9 mouse cellular contexts compared by ENCODE assay signal in genomic region chr2:32509287-32509686, GRCm38 (mm10). TPM values are rescaled to one million over a fixed set of nuclear protein-coding genes. Genes with fewer than 3 reads are reported as not detected.
DNase-seq lines count a peak whose midpoint lies in the region; ATAC-seq and TF ChIP-seq lines count a peak whose summit lies in the region.
"Had no signal": no experiment of that assay in that cellular context is flagged by ENCODE, and none has a peak within 500 bp of the region (broad histone marks: within the 10 kb centered on the region; RNA-seq: fewer than 3 reads in every experiment).

No protein-coding gene starts in this region.

- no peak overlapping the region for H3K27ac ChIP-seq in midbrain, embryonic 14.5 days (replicated peaks; ENCODE audit: low read depth, low read length)
- no peak overlapping the region for H3K27ac ChIP-seq in midbrain, embryonic 15.5 days
- H3K27ac ChIP-seq in embryonic facial prominence, embryonic 12.5 days, result peak overlapping the region; percentile 63
- 0 out of 2 replicates have a peak overlapping the region, but pooled peaks have one; percentile 39 for H3K27ac ChIP-seq in hindbrain, embryonic 14.5 days
- H3K27ac ChIP-seq in lung, postnatal 0 days (ENCODE audit: low read length), result peak overlapping the region; percentile 85
- H3K27ac ChIP-seq: midbrain, embryonic 12.5 days had no signal

- no peaks in the 10 kb centered on the region for H3K4me1 ChIP-seq in midbrain, embryonic 14.5 days (ENCODE audit: control insufficient read depth, insufficient read depth, low read length)
- no peaks in the 10 kb centered on the region for H3K4me1 ChIP-seq in midbrain, embryonic 15.5 days
- peaks cover 12% of the 10 kb centered on the region for H3K4me1 ChIP-seq in embryonic facial prominence, embryonic 12.5 days
- no peaks in the 10 kb centered on the region for H3K4me1 ChIP-seq in hindbrain, embryonic 14.5 days (replicated peaks; ENCODE audit: control insufficient read depth, insufficient read depth, low read length)
- H3K4me1 ChIP-seq in lung, postnatal 0 days (ENCODE audit: insufficient read depth, low read depth, low read length), result peaks cover 18% of the 10 kb centered on the region
- H3K4me1 ChIP-seq: midbrain, embryonic 12.5 days had no signal

- peak; percentile 75 for TF ChIP-seq EP300 in lung, postnatal 0 days (IDR thresholded peaks at IDR 0.05)

- no peak for ATAC-seq in midbrain, embryonic 14.5 days (ENCODE audit: low FRiP score, low TSS enrichment)
- ATAC-seq in midbrain, embryonic 15.5 days (replicated peaks), result no peak
- no peak for ATAC-seq in embryonic facial prominence, embryonic 12.5 days (ENCODE audit: insufficient number of reproducible peaks, insufficient read depth, low FRiP score, low TSS enrichment)
- ATAC-seq in hindbrain, embryonic 14.5 days (ENCODE audit: low FRiP score), result no peak
- ATAC-seq in lung, postnatal 0 days, result peak; percentile 54

- H3K9me3 ChIP-seq in midbrain, embryonic 14.5 days (ENCODE audit: control insufficient read depth, low read length), result no peaks in the 10 kb centered on the region
- no peaks in the 10 kb centered on the region for H3K9me3 ChIP-seq in midbrain, embryonic 15.5 days
- no peaks in the 10 kb centered on the region for H3K9me3 ChIP-seq in embryonic facial prominence, embryonic 12.5 days
- no peaks in the 10 kb centered on the region for H3K9me3 ChIP-seq in hindbrain, embryonic 14.5 days (ENCODE audit: control insufficient read depth, low read length)
- H3K9me3 ChIP-seq in lung, postnatal 0 days (ENCODE audit: low read length), result no peaks in the 10 kb centered on the region
- H3K9me3 ChIP-seq: midbrain, embryonic 12.5 days had no signal

- 45% methylated on average over 4 of the region's 4 CpGs for WGBS in midbrain, embryonic 14.5 days
- 45% methylated on average over 4 of the region's 4 CpGs for WGBS in midbrain, embryonic 15.5 days
- WGBS in embryonic facial prominence, embryonic 12.5 days, result 14% methylated on average over 4 of the region's 4 CpGs
- WGBS in hindbrain, embryonic 14.5 days, result 46% methylated on average over 4 of the region's 4 CpGs
- 19% methylated on average over 4 of the region's 4 CpGs for WGBS in lung, postnatal 0 days

- no peak overlapping the region for H3K4me2 ChIP-seq in midbrain, embryonic 14.5 days (ENCODE audit: low read length)
- no peak overlapping the region for H3K4me2 ChIP-seq in midbrain, embryonic 15.5 days
- H3K4me2 ChIP-seq in embryonic facial prominence, embryonic 12.5 days (replicated peaks), result no peak overlapping the region
- H3K4me2 ChIP-seq in hindbrain, embryonic 14.5 days (replicated peaks), result no peak overlapping the region
- no peak overlapping the region for H3K4me2 ChIP-seq in lung, postnatal 0 days (replicated peaks; ENCODE audit: low read depth, low read length)
- H3K4me2 ChIP-seq: midbrain, embryonic 12.5 days had no signal

- no peak overlapping the region for H3K4me3 ChIP-seq in midbrain, embryonic 14.5 days (replicated peaks; ENCODE audit: low read depth, low read length)
- H3K4me3 ChIP-seq in midbrain, embryonic 15.5 days, result no peak overlapping the region
- no peak overlapping the region for H3K4me3 ChIP-seq in embryonic facial prominence, embryonic 12.5 days
- no peak overlapping the region for H3K4me3 ChIP-seq in hindbrain, embryonic 14.5 days (replicated peaks; ENCODE audit: low read length)
- H3K4me3 ChIP-seq in lung, postnatal 0 days (ENCODE audit: low read depth, low read length), result no peak overlapping the region
- H3K4me3 ChIP-seq: midbrain, embryonic 12.5 days had no signal

- H3K9ac ChIP-seq in midbrain, embryonic 14.5 days (replicated peaks; ENCODE audit: low read length), result no peak overlapping the region
- H3K9ac ChIP-seq in midbrain, embryonic 15.5 days, result no peak overlapping the region
- peak overlapping the region; percentile 15; the same call in 1 of the 2 replicates for H3K9ac ChIP-seq in embryonic facial prominence, embryonic 12.5 days
- no peak overlapping the region for H3K9ac ChIP-seq in hindbrain, embryonic 14.5 days
- 0 out of 2 replicates have a peak overlapping the region, but pooled peaks have one; percentile 8 for H3K9ac ChIP-seq in lung, postnatal 0 days (replicated peaks; ENCODE audit: low read depth)
- H3K9ac ChIP-seq: midbrain, embryonic 12.5 days had no signal

- no peak for TF ChIP-seq CTCF in lung, postnatal 0 days (IDR thresholded peaks at IDR 0.05)

- H3K36me3 ChIP-seq in midbrain, embryonic 14.5 days (ENCODE audit: control insufficient read depth, insufficient read depth, low read length), result no peaks in the 10 kb centered on the region
- H3K36me3 ChIP-seq in midbrain, embryonic 15.5 days (replicated peaks), result no peaks in the 10 kb centered on the region
- no peaks in the 10 kb centered on the region for H3K36me3 ChIP-seq in embryonic facial prominence, embryonic 12.5 days
- H3K36me3 ChIP-seq in hindbrain, embryonic 14.5 days (replicated peaks; ENCODE audit: control insufficient read depth, insufficient read depth), result no peaks in the 10 kb centered on the region
- H3K36me3 ChIP-seq in lung, postnatal 0 days (ENCODE audit: insufficient read depth, low read length), result no peaks in the 10 kb centered on the region
- H3K36me3 ChIP-seq: midbrain, embryonic 12.5 days had no signal

- peak; percentile 27 for DNase-seq in midbrain, embryonic 14.5 days
- DNase-seq in hindbrain, embryonic 14.5 days (ENCODE audit: low spot score), result no peak
- DNase-seq in lung, postnatal 0 days (ENCODE audit: low spot score), result peak; percentile 45
- DNase-seq in ovary, postnatal 14 days (ENCODE audit: low spot score), result no peak
- no peak for DNase-seq in layer of hippocampus, adult 18-20 months (ENCODE audit: low spot score in 2 of 2)
- no peak for DNase-seq in cerebellum, adult 9-11 months

- no peaks in the 10 kb centered on the region for H3K27me3 ChIP-seq in midbrain, embryonic 14.5 days (ENCODE audit: control insufficient read depth, insufficient read depth, low read length)
- H3K27me3 ChIP-seq in midbrain, embryonic 15.5 days (replicated peaks), result no peaks in the 10 kb centered on the region
- no peaks in the 10 kb centered on the region for H3K27me3 ChIP-seq in embryonic facial prominence, embryonic 12.5 days
- H3K27me3 ChIP-seq in hindbrain, embryonic 14.5 days (ENCODE audit: control insufficient read depth, insufficient read depth, low read length), result no peaks in the 10 kb centered on the region
- H3K27me3 ChIP-seq in lung, postnatal 0 days (replicated peaks; ENCODE audit: insufficient read depth, low read length), result no peaks in the 10 kb centered on the region

RNA-seq across cellular contexts. Expression of gene Fam102a, which starts 25.8 kb away (rescaled TPM):
- 6.9 and 7.8 TPM in 2 replicates for polyA plus RNA-seq in midbrain, embryonic 14.5 days (2014; fragmentation: Nextera tagmentation; extraction: Ambion mirVana)
- polyA plus RNA-seq in midbrain, embryonic 15.5 days (2015; fragmentation: Nextera tagmentation; extraction: Ambion mirVana), result 7.3 TPM in 2 replicates
- polyA plus RNA-seq in embryonic facial prominence, embryonic 12.5 days (2016; fragmentation: Nextera tagmentation; extraction: Ambion mirVana), result 14.2 and 17.0 TPM in 2 replicates
- 7.8 and 8.3 TPM in 2 replicates for polyA plus RNA-seq in hindbrain, embryonic 14.5 days (2014; fragmentation: Nextera tagmentation; extraction: Ambion mirVana)
- 8.0 and 8.4 TPM in 2 replicates for polyA plus RNA-seq in lung, postnatal 0 days (2015; fragmentation: Nextera tagmentation; extraction: Ambion mirVana)
- total RNA-seq in layer of hippocampus, adult 18-20 months (2021), result 10 to 100 TPM; 76.0 to 77.2 TPM

RNA-seq across cellular contexts. Expression of gene Slc25a25, which starts 58.0 kb away (rescaled TPM):
- polyA plus RNA-seq in midbrain, embryonic 14.5 days (2014; fragmentation: Nextera tagmentation; extraction: Ambion mirVana), result 36.3 and 41.5 TPM in 2 replicates
- polyA plus RNA-seq in midbrain, embryonic 15.5 days (2015; fragmentation: Nextera tagmentation; extraction: Ambion mirVana), result 55.3 and 60.1 TPM in 2 replicates
- 30.2 and 31.5 TPM in 2 replicates for polyA plus RNA-seq in embryonic facial prominence, embryonic 12.5 days (2016; fragmentation: Nextera tagmentation; extraction: Ambion mirVana)
- polyA plus RNA-seq in hindbrain, embryonic 14.5 days (2014; fragmentation: Nextera tagmentation; extraction: Ambion mirVana), result 39.2 and 42.9 TPM in 2 replicates
- polyA plus RNA-seq in lung, postnatal 0 days (2015; fragmentation: Nextera tagmentation; extraction: Ambion mirVana), result 16.7 and 21.5 TPM in 2 replicates
- 10 to 100 TPM; 57.2 to 59.5 TPM for total RNA-seq in layer of hippocampus, adult 18-20 months (2021)

RNA-seq across cellular contexts. Expression of gene Naif1, which starts 59.0 kb away (rescaled TPM):
- polyA plus RNA-seq in midbrain, embryonic 14.5 days (2014; fragmentation: Nextera tagmentation; extraction: Ambion mirVana), result 5.3 and 5.6 TPM in 2 replicates
- polyA plus RNA-seq in midbrain, embryonic 15.5 days (2015; fragmentation: Nextera tagmentation; extraction: Ambion mirVana), result 5.7 and 5.9 TPM in 2 replicates
- 6.1 and 6.3 TPM in 2 replicates for polyA plus RNA-seq in embryonic facial prominence, embryonic 12.5 days (2016; fragmentation: Nextera tagmentation; extraction: Ambion mirVana)
- polyA plus RNA-seq in hindbrain, embryonic 14.5 days (2014; fragmentation: Nextera tagmentation; extraction: Ambion mirVana), result 5.3 TPM in 2 replicates
- polyA plus RNA-seq in lung, postnatal 0 days (2015; fragmentation: Nextera tagmentation; extraction: Ambion mirVana), result 4.1 and 4.6 TPM in 2 replicates
- total RNA-seq in layer of hippocampus, adult 18-20 months (2021), result 1 to 10 TPM; 4.6 to 4.8 TPM

Comparison
In these comparisons a context has a peak if more than half of its experiments do, and no peak if none do; other contexts are left out.
1. DNase-seq: peak in midbrain, embryonic 14.5 days (single experiment) and lung, postnatal 0 days (single experiment); none in hindbrain, embryonic 14.5 days (single experiment), ovary, postnatal 14 days (single experiment), layer of hippocampus, adult 18-20 months (0 of 2) and cerebellum, adult 9-11 months (single experiment).
2. H3K27ac ChIP-seq: peak in embryonic facial prominence, embryonic 12.5 days (single experiment), hindbrain, embryonic 14.5 days (single experiment) and lung, postnatal 0 days (single experiment); none in midbrain, embryonic 14.5 days (single experiment) and midbrain, embryonic 15.5 days (single experiment).
3. H3K9ac ChIP-seq: peak in embryonic facial prominence, embryonic 12.5 days (single experiment) and lung, postnatal 0 days (single experiment); none in midbrain, embryonic 14.5 days (single experiment), midbrain, embryonic 15.5 days (single experiment) and hindbrain, embryonic 14.5 days (single experiment).